Mouse (Mus musculus) lung, embryonic 15.5 days (tissue): ENCODE data around the gene Trip10. TPM values are rescaled to one million over a fixed set of nuclear protein-coding genes. Genes with fewer than 3 reads are reported as not detected.
"Not testable (repeated sequence)": the region's sequence is repeated elsewhere in the genome, so short reads cannot be mapped to it uniquely, and the experiment has no call there.

Experiments
- ATAC-seq: fragments of 200-750 bp; cut with Nextera tagmentation; 2 replicates; pipeline ENCODE4 v1.8.0; 2017; ENCODE audit warnings: moderate number of reproducible peaks, borderline replicate concordance; ENCODE audit not compliant: low FRiP score, low TSS enrichment; ENCODE audit errors: extremely low read depth
- H3K27ac ChIP-seq: fragments of 300-500 bp; sonication (generic); 2 replicates; pipeline ENCODE4 v1.5.1; 2015; ENCODE audit warnings: moderate library complexity, mild to moderate bottlenecking, inconsistent platforms
- H3K27me3 ChIP-seq: fragments of 300-500 bp; sonication (generic); 2 replicates; pipeline ENCODE4 v1.6.1; 2015; ENCODE audit warnings: inconsistent platforms
- H3K36me3 ChIP-seq: fragments of 300-500 bp; sonication (generic); 2 replicates; pipeline ENCODE4 v1.6.1; 2015; ENCODE audit warnings: inconsistent platforms
- H3K4me1 ChIP-seq: fragments of 300-500 bp; sonication (generic); 2 replicates; pipeline ENCODE4 v1.6.1; 2015; ENCODE audit warnings: inconsistent platforms
- H3K4me2 ChIP-seq: fragments of 300-500 bp; sonication (generic); 2 replicates; pipeline ENCODE4 v1.6.1; 2015; ENCODE audit warnings: inconsistent platforms, mild to moderate bottlenecking, moderate library complexity
- H3K4me3 ChIP-seq: fragments of 300-500 bp; sonication (generic); 2 replicates; pipeline ENCODE4 v1.5.1; 2015; ENCODE audit warnings: mild to moderate bottlenecking, inconsistent platforms
- H3K9ac ChIP-seq: fragments of 300-500 bp; sonication (generic); 2 replicates; pipeline ENCODE4 v1.6.1; 2015; ENCODE audit warnings: inconsistent platforms
- H3K9me3 ChIP-seq: fragments of 300-500 bp; sonication (generic); 2 replicates; pipeline ENCODE4 v1.6.1; 2016; ENCODE audit warnings: inconsistent platforms
- WGBS: fragments of 180-500 bp; shearing (Covaris S2); methylation state at CpG from one replicate; pipeline ENCODE4 v1.1.7; 2015; 5-methylcytosine and 5-hydroxymethylcytosine counted together
- polyA plus RNA-seq: library from polyadenylated mRNA; unstranded; fragments of >200 nt; fragmentation: Nextera tagmentation; extraction: Ambion mirVana; gene quantifications from 2 replicates; pipeline ENCODE4 v1.2.1, GENCODE M21; 2015

Trip10 gene
- polyA plus RNA-seq, 1 experiment from 2014 or later = 49.0 TPM

DNA sequence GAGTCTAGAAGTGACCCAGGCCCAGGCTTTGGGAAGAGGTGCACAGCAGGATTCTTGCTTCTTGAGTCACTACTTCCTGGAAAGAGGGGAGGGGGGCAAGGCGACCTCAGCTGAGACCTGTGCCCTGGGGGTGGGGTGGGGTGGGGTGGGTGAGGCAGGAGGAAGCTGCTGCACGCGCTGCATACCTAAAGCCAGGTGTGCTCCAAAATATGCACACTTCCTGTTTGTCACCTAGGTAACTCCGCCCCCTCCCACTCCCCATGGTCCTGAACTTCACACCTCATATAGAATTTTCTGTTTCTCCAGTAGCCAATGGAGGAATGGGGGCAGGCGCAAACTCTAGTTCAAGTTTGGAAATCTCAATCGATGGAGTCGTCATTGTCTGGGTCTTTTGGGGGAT, 24.6 kb downstream of the Trip10 start:
- no peaks in the 10 kb centered on the region for H3K27me3 ChIP-seq
- peaks cover 18% of the 10 kb centered on the region for H3K4me1 ChIP-seq
- H3K9ac ChIP-seq = no peak overlapping the region
- 27% methylated on average over 7 of the region's 7 CpGs for WGBS
- H3K27ac ChIP-seq = no peak overlapping the region
- H3K36me3 ChIP-seq = no peaks in the 10 kb centered on the region
- H3K9me3 ChIP-seq = no peaks in the 10 kb centered on the region
- H3K4me3 ChIP-seq = 0 out of 2 replicates have a peak overlapping the region, but pooled peaks have one; percentile 49
- no peak for ATAC-seq
- peak overlapping the region; percentile 87; the same call in 1 of the 2 replicates for H3K4me2 ChIP-seq

- WGBS = 5% methylated on average over 15 of the region's 15 CpGs
- Histone ChIP-seq H3K4me1 (peaks cover 18% of the 10 kb centered on the region), H3K36me3 (no peaks in the 10 kb centered on the region), H3K4me3 (peak overlapping the region; percentile 49), H3K27me3 (no peaks in the 10 kb centered on the region), H3K27ac (peak overlapping the region; percentile 8; the same call in 1 of the 2 replicates), H3K9me3 (no peaks in the 10 kb centered on the region), H3K4me2 (peak overlapping the region; percentile 87), H3K9ac (peak overlapping the region; percentile 37)
- ATAC-seq = no peak
Observed at GRCm38 (mm10) chr17:57274686-57275085, 25.4 kb downstream of the Trip10 start.

DNA sequence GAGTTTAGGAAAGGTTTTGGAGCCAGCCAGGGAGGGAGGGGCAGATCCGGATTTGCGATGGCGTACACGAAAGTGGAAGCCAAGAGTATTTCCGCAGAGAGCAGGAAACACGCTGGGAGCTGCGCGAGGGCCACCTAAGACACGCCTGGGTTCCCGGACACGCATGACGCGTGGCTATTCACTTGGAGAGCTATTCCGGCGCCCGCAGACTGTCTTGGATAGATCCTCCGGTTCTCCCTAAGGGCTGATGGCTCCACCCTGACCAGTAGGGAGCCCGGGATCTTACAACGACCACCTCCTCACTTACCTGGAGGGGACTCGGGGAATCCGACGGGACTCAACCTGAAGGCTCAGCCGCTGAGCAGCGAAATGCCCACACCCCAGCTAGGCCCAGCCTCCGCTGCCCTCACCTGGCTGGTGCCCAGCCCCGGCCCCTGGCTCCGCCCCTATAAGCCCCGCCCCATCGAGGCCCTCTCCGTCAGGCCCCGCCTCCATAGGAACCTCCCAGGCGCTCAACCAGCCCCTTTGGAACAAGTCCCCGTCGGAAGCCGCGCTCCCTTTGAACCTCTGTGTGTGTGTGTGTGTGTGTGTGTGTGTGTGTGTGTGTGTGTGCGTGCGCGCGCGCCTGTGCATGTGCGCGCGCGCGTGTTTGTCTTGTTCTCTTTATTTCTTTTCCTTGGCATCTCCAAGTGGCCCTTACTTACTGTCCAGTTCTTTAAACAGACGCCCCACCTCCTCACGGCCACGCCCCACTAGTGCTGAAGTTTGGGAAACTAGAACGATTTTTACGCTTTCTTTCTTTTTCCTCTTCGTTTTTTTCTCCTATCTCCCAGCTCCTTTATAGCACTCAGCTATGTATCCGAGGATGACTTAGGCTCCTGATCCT, 26.1 kb downstream of the Trip10 start:
- Histone ChIP-seq H3K27ac (peak overlapping the region; percentile 8; the same call in 1 of the 2 replicates), H3K4me2 (peak overlapping the region; percentile 87), H3K9ac (peak overlapping the region; percentile 37), H3K4me3 (peak overlapping the region; percentile 49), H3K9me3 (no peaks in the 10 kb centered on the region), H3K27me3 (no peaks in the 10 kb centered on the region), H3K36me3 (no peaks in the 10 kb centered on the region), H3K4me1 (peaks cover 18% of the 10 kb centered on the region)
- peak; percentile 86 for ATAC-seq
- under 1% methylated on average over 53 of the region's 53 CpGs for WGBS

- H3K4me1 ChIP-seq = peaks cover 18% of the 10 kb centered on the region
- H3K27ac ChIP-seq = no peak overlapping the region
- peak overlapping the region; percentile 49 for H3K4me3 ChIP-seq
- peak; percentile 13 for ATAC-seq
- H3K4me2 ChIP-seq = peak overlapping the region; percentile 87
- H3K9me3 ChIP-seq = no peaks in the 10 kb centered on the region
- no peaks in the 10 kb centered on the region for H3K27me3 ChIP-seq
- WGBS = 2% methylated on average over 13 of the region's 13 CpGs
- H3K9ac ChIP-seq = peak overlapping the region; percentile 37
- H3K36me3 ChIP-seq = no peaks in the 10 kb centered on the region
Observed at GRCm38 (mm10) chr17:57275997-57276351, 26.7 kb downstream of the Trip10 start.

DNA sequence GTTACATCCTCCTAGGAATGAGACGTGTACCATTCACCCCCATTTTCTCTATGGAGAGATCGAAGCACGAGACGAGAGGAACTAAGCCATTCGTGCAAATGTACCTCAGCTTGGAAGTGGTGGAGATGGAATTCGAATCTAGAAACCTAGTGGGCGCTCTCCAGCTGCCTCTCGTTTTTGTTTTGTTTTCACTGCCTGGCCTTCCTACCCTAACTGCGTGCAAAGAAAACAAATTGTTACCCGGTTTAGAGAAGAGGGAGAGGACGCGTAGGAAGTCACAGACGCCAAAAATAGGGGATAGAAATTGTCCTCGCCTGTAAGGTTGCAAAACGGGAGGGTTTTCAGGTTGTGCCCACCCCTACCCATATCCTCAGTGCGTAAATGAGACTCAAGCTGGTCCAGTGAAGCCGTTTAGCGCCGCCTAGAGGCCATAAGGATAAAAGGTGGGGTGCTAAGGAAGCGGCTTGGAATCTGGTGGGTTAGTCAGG, 27.4 kb downstream of the Trip10 start:
- Histone ChIP-seq H3K27me3 (no peaks in the 10 kb centered on the region), H3K9me3 (no peaks in the 10 kb centered on the region), H3K4me2 (peak overlapping the region; percentile 87), H3K27ac (no peak overlapping the region; the same call in 1 of the 2 replicates), H3K4me1 (peaks cover 18% of the 10 kb centered on the region), H3K9ac (peak overlapping the region; percentile 39), H3K36me3 (no peaks in the 10 kb centered on the region), H3K4me3 (peak overlapping the region; percentile 49)
- ATAC-seq = no peak
- WGBS = under 1% methylated on average over 20 of the region's 20 CpGs

- H3K27me3 ChIP-seq, H3K27ac ChIP-seq, H3K4me2 ChIP-seq, H3K9ac ChIP-seq, ATAC-seq, H3K9me3 ChIP-seq, H3K4me3 ChIP-seq, H3K36me3 ChIP-seq: not testable (repeated sequence)
- peaks cover 18% of the 10 kb centered on the region for H3K4me1 ChIP-seq
- WGBS = 71% methylated on average over 4 of the region's 5 CpGs
Observed at GRCm38 (mm10) chr17:57277598-57278261, 28.5 kb downstream of the Trip10 start.

DNA sequence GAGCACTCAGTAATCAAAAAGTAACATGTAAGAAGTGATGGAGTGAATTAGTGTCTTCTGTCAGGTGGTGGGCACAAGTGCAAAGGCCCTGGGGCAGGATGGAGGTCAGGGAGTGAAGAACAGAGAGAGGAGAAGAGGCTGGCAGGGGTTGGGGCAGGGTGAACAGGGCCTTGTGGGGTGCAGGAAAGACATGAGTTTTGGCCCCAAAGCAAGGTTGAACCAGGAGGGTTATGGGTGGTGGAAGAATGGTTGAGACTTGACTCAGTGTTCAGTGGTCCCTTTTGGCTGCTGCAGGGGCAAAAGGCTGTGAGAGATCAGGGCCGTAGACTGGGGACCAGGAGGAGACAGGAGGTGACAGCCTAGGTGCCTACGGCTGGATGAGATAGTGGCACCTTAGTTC, 29.3 kb downstream of the Trip10 start:
- no peak for ATAC-seq
- Histone ChIP-seq H3K27me3 (no peaks in the 10 kb centered on the region), H3K36me3 (no peaks in the 10 kb centered on the region), H3K4me1 (peaks cover 18% of the 10 kb centered on the region), H3K9ac (no peak overlapping the region), H3K9me3 (no peaks in the 10 kb centered on the region), H3K27ac (no peak overlapping the region), H3K4me2 (no peak overlapping the region), H3K4me3 (no peak overlapping the region)
- WGBS = 68% methylated on average over 2 of the region's 2 CpGs

GRCm38 (mm10) chr17:57278943-57279590, 29.8 kb downstream of the Trip10 start, which contains the start of gene Vav1:
Gene Vav1 (plus strand): TSS chr17:57279100.
- no peak within 1 kb of the TSS for H3K9ac ChIP-seq
- H3K27me3 ChIP-seq = no peaks in the 10 kb centered on the region
- no peak within 1 kb of the TSS for H3K27ac ChIP-seq
- peaks cover 18% of the 10 kb centered on the region for H3K4me1 ChIP-seq
- peak within 1 kb of the TSS; percentile 13 for H3K4me3 ChIP-seq
- no peak within 1 kb of the TSS for H3K4me2 ChIP-seq
- H3K36me3 ChIP-seq = no peaks in the 10 kb centered on the region
- ATAC-seq = no peak
- 50% methylated on average over 24 of the region's 26 CpGs for WGBS
- no peaks in the 10 kb centered on the region for H3K9me3 ChIP-seq

GRCm38 (mm10) chr17:57279591-57280224, 30.5 kb downstream of the Trip10 start:
- H3K4me2 ChIP-seq = no peak overlapping the region
- no peak overlapping the region for H3K27ac ChIP-seq
- peaks cover 15% of the 10 kb centered on the region for H3K4me1 ChIP-seq
- WGBS = 55% methylated on average over 9 of the region's 9 CpGs
- no peak overlapping the region for H3K9ac ChIP-seq
- ATAC-seq = no peak
- no peaks in the 10 kb centered on the region for H3K27me3 ChIP-seq
- H3K4me3 ChIP-seq = peak overlapping the region; percentile 5; the same call in 1 of the 2 replicates
- no peaks in the 10 kb centered on the region for H3K9me3 ChIP-seq
- H3K36me3 ChIP-seq = no peaks in the 10 kb centered on the region

DNA sequence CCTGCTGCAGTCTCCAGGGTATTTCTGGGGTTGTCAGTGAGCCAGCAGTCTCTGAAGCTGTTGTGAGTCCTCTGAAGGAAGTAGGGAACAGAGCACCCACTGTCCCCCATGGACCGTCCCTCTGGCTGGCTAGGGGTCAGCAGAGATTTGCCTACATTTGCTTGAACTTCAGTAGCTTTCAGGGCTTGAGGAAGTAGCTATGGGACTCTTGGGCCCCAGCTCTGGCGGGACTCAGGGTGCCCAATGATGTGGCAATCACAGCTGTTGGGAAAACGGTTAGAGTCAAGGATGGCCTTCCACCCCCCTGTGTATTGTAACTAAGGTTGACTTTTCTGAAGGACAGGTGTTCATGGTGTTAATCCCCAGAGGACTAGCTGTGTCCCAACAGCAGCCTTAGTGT, 31.2 kb downstream of the Trip10 start:
- H3K4me1 ChIP-seq = peaks cover 12% of the 10 kb centered on the region
- H3K4me3 ChIP-seq = no peak overlapping the region
- no peaks in the 10 kb centered on the region for H3K27me3 ChIP-seq
- WGBS = 72% methylated on average over 3 of the region's 3 CpGs
- no peak overlapping the region for H3K9ac ChIP-seq
- no peak overlapping the region for H3K4me2 ChIP-seq
- H3K36me3 ChIP-seq = no peaks in the 10 kb centered on the region
- ATAC-seq = no peak
- H3K9me3 ChIP-seq = no peaks in the 10 kb centered on the region
- no peak overlapping the region for H3K27ac ChIP-seq

DNA sequence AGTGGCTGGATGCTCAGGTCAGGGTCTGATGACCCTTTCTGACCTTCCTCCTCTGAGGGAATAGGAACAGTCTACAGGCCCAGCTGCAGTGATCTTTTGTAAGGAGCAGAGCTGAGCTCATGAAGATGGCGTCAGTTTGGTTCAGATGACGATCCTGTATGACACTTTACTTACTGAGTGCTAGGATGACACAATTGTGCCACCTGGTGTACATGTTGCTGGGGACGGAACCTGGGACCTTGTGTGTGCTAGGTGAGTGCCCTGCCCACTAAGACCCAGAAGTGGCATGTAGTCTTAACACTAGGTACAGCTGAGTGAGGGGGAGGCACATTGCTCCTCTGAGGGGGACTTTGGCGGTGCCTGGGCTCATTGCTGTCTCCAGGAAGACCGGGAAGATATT, 34.7 kb downstream of the Trip10 start:
- no peak overlapping the region for H3K9ac ChIP-seq
- WGBS = 73% methylated on average over 5 of the region's 5 CpGs
- H3K9me3 ChIP-seq = no peaks in the 10 kb centered on the region
- no peaks in the 10 kb centered on the region for H3K27me3 ChIP-seq
- no peak overlapping the region for H3K27ac ChIP-seq
- no peaks in the 10 kb centered on the region for H3K36me3 ChIP-seq
- H3K4me1 ChIP-seq = no peaks in the 10 kb centered on the region
- no peak overlapping the region for H3K4me2 ChIP-seq
- ATAC-seq = no peak
- no peak overlapping the region for H3K4me3 ChIP-seq
